Mouse (Mus musculus): ENCODE data around the gene March5. TPM values are rescaled to one million over a fixed set of nuclear protein-coding genes. Genes with fewer than 3 reads are reported as not detected.

March5 gene
- 128 and 130 TPM in 2 replicates for polyA plus RNA-seq (2016; fragmentation: Nextera tagmentation; extraction: Ambion mirVana)

GRCm38 (mm10) chr19:37207303-37208175, at the start of gene March5:
Gene March5 (plus strand): TSS chr19:37207543.
- H3K36me3 ChIP-seq = peaks cover 33% of the 10 kb centered on the region
- H3K27me3 ChIP-seq (ENCODE audit: low read depth, poor library complexity, severe bottlenecking) = no peaks in the 10 kb centered on the region
- no peaks in the 10 kb centered on the region for H3K9me3 ChIP-seq (replicated peaks)
- H3K4me1 ChIP-seq = peaks cover 15% of the 10 kb centered on the region
- peak within 1 kb of the TSS; percentile 96 for H3K27ac ChIP-seq
- H3K4me3 ChIP-seq = peak within 1 kb of the TSS; percentile 81
- DNase-seq (ENCODE audit: low spot score) = peak; percentile 90
- under 1% methylated on average over 87 of the region's 94 CpGs for WGBS

DNA sequence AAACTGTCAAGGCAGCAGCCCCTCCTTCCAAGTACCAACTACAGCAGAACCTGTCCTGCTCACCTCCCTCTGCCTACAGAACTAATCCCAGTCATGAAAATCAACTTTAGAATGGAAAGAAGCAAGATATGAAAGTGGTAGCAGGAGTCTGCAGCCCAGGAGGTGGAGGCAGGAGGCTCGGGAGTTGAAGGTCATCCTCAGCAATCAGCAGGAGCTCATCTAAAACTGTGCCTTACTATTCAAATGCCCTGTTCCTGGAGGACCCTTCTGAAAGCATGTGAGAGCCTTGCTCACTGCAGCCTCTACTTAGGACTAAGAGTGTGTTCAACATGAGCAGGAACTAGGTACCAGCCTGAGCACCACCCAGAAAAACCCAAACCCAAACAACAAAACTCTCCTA, 35.2 kb upstream of the March5 start:
- Histone ChIP-seq H3K27ac (no peak overlapping the region), H3K36me3 (no peaks in the 10 kb centered on the region), H3K9me3 (replicated peaks) (no peaks in the 10 kb centered on the region), H3K27me3 (ENCODE audit: low read depth, poor library complexity, severe bottlenecking) (peaks cover 45% of the 10 kb centered on the region), H3K4me1 (peaks cover 27% of the 10 kb centered on the region), H3K4me3 (no peak overlapping the region)
- 48% methylated on average over 1 of the region's 1 CpGs for WGBS
- no peak for DNase-seq (ENCODE audit: low spot score)

DNA sequence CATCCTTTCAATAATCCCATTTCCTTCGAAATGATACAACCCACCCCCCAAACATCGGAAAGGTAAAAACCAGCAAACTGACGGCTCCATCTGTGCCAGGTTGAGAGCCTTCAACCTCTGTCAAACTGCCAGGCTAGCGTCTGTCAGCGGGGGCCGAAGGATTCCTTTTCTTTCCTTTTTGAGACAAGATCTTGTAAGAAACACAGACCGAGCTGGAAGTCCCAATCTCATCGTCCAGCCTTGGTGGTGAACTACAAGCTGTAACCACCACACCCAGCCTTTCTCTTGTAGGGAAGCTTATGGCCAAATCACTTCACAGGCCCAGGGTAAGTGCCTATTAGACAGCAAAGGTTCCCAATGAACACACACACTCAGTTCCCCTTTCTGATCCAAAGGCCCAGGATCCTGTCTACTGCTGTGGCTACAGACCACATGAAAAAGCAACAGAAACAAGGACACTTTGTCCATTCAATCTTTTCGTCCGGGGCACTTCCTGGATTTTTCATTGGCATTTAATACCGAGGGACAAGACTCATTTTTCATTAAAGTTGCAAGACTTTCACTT, 34.7 kb upstream of the March5 start:
- no peaks in the 10 kb centered on the region for H3K9me3 ChIP-seq (replicated peaks)
- no peak overlapping the region for H3K4me3 ChIP-seq
- 75% methylated on average over 11 of the region's 11 CpGs for WGBS
- peaks cover 48% of the 10 kb centered on the region for H3K27me3 ChIP-seq (ENCODE audit: low read depth, poor library complexity, severe bottlenecking)
- DNase-seq (ENCODE audit: low spot score) = no peak
- peaks cover 27% of the 10 kb centered on the region for H3K4me1 ChIP-seq
- no peak overlapping the region for H3K27ac ChIP-seq
- no peaks in the 10 kb centered on the region for H3K36me3 ChIP-seq

- no peak for DNase-seq (ENCODE audit: low spot score)
- Histone ChIP-seq H3K36me3 (no peaks in the 10 kb centered on the region), H3K4me3 (peak overlapping the region; percentile 74), H3K9me3 (replicated peaks) (no peaks in the 10 kb centered on the region), H3K27ac (peak overlapping the region; percentile 62; the same call in 1 of the 2 replicates), H3K4me1 (peaks cover 27% of the 10 kb centered on the region), H3K27me3 (ENCODE audit: low read depth, poor library complexity, severe bottlenecking) (peaks cover 48% of the 10 kb centered on the region)
- 26% methylated on average over 20 of the region's 20 CpGs for WGBS
These were observed 33.8 kb upstream of the March5 start for GRCm38 (mm10) chr19:37173331-37174115.

- Histone ChIP-seq H3K9me3 (replicated peaks) (no peaks in the 10 kb centered on the region), H3K4me1 (peaks cover 27% of the 10 kb centered on the region), H3K27ac (peak overlapping the region; percentile 62), H3K27me3 (ENCODE audit: low read depth, poor library complexity, severe bottlenecking) (peaks cover 48% of the 10 kb centered on the region), H3K4me3 (peak overlapping the region; percentile 74), H3K36me3 (no peaks in the 10 kb centered on the region)
- peak; percentile 72 for DNase-seq (ENCODE audit: low spot score)
- WGBS = under 1% methylated on average over 70 of the region's 70 CpGs
These were observed 33.1 kb upstream of the March5 start for GRCm38 (mm10) chr19:37174116-37174715.

GRCm38 (mm10) chr19:37174716-37175435, 32.5 kb upstream of the March5 start:
- Histone ChIP-seq H3K4me3 (peak overlapping the region; percentile 74), H3K27me3 (ENCODE audit: low read depth, poor library complexity, severe bottlenecking) (peaks cover 48% of the 10 kb centered on the region), H3K9me3 (replicated peaks) (no peaks in the 10 kb centered on the region), H3K4me1 (peaks cover 27% of the 10 kb centered on the region), H3K27ac (peak overlapping the region; percentile 62), H3K36me3 (no peaks in the 10 kb centered on the region)
- WGBS = under 1% methylated on average over 36 of the region's 36 CpGs
- DNase-seq (ENCODE audit: low spot score) = peak; percentile 50

DNA sequence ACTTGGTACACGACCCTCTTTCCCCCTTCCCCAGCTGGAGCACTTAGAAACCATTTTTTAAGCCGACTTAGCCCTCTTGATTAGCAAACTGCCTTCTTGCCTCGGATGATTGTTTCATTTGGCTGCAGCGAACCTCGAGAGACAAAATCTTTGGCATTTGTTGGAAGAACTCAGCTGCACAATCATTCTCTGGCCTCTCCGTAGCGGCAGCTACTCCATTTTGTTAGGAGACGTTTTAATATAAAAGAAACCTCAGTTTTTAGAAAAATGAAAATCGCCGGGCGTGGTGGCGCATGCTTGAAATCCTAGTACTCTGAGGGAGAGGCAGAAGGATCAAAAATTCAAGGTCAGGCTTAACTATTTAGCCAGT, 31.9 kb upstream of the March5 start:
- Histone ChIP-seq H3K4me1 (peaks cover 27% of the 10 kb centered on the region), H3K36me3 (no peaks in the 10 kb centered on the region), H3K27ac (no peak overlapping the region), H3K9me3 (replicated peaks) (no peaks in the 10 kb centered on the region), H3K27me3 (ENCODE audit: low read depth, poor library complexity, severe bottlenecking) (peaks cover 48% of the 10 kb centered on the region), H3K4me3 (peak overlapping the region; percentile 74)
- 2% methylated on average over 12 of the region's 12 CpGs for WGBS
- no peak for DNase-seq (ENCODE audit: low spot score)

DNA sequence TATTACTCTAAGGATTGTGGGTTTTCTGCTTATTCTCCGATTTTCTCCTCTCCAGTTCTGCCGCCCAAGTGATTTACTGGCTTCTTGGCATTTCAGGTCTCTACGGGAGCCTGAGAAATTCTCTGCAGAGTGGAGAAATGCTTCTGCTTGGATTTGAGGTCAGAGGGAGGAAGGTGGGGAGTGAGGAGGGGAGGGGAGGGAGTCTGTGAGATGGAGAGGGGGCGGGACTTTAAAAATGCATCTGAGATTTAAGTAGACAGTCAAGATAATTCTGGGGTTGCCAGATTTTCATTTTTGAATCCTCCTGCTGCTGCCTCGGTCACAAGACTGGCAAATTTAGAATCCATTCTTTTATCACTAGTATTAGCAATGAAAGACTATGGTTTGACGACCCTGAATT, 31.4 kb upstream of the March5 start:
- Histone ChIP-seq H3K4me1 (peaks cover 27% of the 10 kb centered on the region), H3K9me3 (replicated peaks) (no peaks in the 10 kb centered on the region), H3K27me3 (ENCODE audit: low read depth, poor library complexity, severe bottlenecking) (peaks cover 48% of the 10 kb centered on the region), H3K36me3 (no peaks in the 10 kb centered on the region), H3K27ac (no peak overlapping the region), H3K4me3 (peak overlapping the region; percentile 74)
- 9% methylated on average over 6 of the region's 6 CpGs for WGBS
- DNase-seq (ENCODE audit: low spot score) = no peak

DNA sequence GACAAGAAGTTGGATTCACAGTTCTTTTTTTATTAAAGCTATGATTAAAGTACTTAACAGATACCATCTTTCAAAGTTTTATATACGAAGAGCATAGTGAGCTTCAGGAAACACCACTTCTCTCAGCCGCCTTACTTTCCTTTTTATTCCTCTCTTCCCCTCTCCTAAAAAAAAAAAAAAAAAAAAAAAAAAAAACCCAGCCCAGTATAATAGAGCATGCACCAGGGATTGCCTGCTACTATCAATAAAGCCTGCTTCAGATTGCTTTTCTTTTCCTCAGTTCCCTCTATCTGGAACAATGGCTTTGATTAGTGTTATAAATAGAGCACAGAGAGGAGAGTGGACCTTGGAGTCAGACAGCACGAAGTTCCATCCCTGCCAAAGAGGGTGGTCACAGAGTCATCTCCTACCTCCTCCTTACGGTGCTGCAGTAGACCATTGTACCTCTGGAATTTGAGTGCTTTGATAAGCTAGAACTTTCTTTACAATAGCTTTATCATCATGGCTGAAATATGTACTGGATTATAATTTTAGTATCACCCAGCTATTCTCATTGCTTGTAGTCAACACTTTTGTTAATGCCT, 30.4 kb upstream of the March5 start:
- Histone ChIP-seq H3K9me3 (replicated peaks) (no peaks in the 10 kb centered on the region), H3K36me3 (no peaks in the 10 kb centered on the region), H3K4me1 (peaks cover 27% of the 10 kb centered on the region), H3K27me3 (ENCODE audit: low read depth, poor library complexity, severe bottlenecking) (peaks cover 44% of the 10 kb centered on the region), H3K27ac (no peak overlapping the region), H3K4me3 (no peak overlapping the region)
- no peak for DNase-seq (ENCODE audit: low spot score)
- 47% methylated on average over 4 of the region's 4 CpGs for WGBS

DNA sequence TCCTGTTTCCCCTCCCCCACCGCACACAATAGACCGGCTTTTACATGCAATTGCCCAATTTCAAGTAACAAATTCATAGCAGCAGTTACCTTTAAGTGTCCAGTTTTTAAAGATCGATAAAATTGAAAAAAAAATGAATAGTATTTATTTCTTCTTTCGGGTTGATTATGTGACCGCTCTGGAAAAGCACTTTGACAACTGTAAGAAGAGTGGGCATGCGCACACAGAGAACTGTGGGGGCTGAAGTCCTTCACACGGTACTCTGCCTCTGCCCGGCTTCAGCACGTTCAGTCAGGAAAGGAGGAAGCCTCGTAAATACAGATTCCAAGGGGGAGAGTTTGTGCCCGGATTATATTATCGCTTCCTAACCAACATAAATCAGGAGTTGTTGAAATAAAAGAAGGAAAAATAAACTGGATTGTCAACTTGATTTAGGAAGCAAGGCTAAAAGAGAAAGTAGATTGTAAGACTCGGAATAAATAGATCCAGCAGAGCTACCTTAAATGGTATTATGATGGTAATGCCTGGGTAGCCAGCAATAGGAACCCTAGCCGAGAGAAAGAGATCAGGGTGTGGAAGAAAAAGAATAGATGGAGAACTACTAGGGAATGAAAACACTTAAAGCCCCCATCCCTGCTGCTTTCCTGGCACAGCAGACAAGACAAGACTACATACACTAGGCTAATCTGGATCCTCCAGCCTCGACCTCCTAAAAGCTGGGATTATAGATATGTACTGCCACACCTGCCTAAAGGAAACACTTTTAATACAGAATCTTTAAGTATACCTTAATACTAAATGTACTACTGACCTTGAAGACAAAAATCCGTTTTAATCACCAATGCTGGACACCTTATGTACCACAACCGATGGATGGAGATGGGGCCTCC, 29.3 kb upstream of the March5 start:
- H3K27ac ChIP-seq = no peak overlapping the region
- no peaks in the 10 kb centered on the region for H3K36me3 ChIP-seq
- peak; percentile 37 for DNase-seq (ENCODE audit: low spot score)
- 18% methylated on average over 17 of the region's 17 CpGs for WGBS
- peaks cover 33% of the 10 kb centered on the region for H3K27me3 ChIP-seq (ENCODE audit: low read depth, poor library complexity, severe bottlenecking)
- no peaks in the 10 kb centered on the region for H3K9me3 ChIP-seq (replicated peaks)
- H3K4me3 ChIP-seq = peak overlapping the region; percentile 42
- H3K4me1 ChIP-seq = peaks cover 27% of the 10 kb centered on the region

- DNase-seq (ENCODE audit: low spot score) = no peak
- 80% methylated on average over 4 of the region's 4 CpGs for WGBS
These were observed 18.9 kb upstream of the March5 start for GRCm38 (mm10) chr19:37188366-37188948.

More at GRCm38 (mm10) chr19:37188366-37188948, 18.9 kb upstream of the March5 start:
- H3K36me3 ChIP-seq = no peaks in the 10 kb centered on the region
- no peaks in the 10 kb centered on the region for H3K9me3 ChIP-seq (replicated peaks)
- H3K27me3 ChIP-seq (ENCODE audit: low read depth, poor library complexity, severe bottlenecking) = no peaks in the 10 kb centered on the region
- no peak overlapping the region for H3K4me3 ChIP-seq
- no peaks in the 10 kb centered on the region for H3K4me1 ChIP-seq
- no peak overlapping the region for H3K27ac ChIP-seq
